Mouse (Mus musculus) left cerebral cortex, adult 2 months (tissue): ENCODE measurements at regions not wholly inside any gene's neighbourhood (a gene's known extent, or its start where the extent isn't known, plus 50 kb on each side); places are given as distances from the start of the nearest gene placed in this dataset.

Source experiments
- DNase-seq, 2 experiments: peaks; one replicate each; pipeline ENCODE4 v3.0.0; 2021 to 2022; ENCODE audit warnings: low spot score in 2 of 2, mixed read lengths in 1 of 2; ENCODE audit errors: extremely low spot score in 1 of 2
- H3K27ac ChIP-seq: fragments of 200-600 bp; 2 replicates; pipeline ENCODE4 v1.8.1; 2022
- H3K4me3 ChIP-seq: fragments of 200-600 bp; 2 replicates; pipeline ENCODE4 v1.8.1; 2022
- CTCF ChIP-seq: fragments of 200-600 bp; IDR thresholded peaks from 2 replicates; pipeline ENCODE4 v1.8.1; 2022; ENCODE audit warnings: antibody characterized with exemption, mild to moderate bottlenecking, moderate library complexity
- intact Hi-C: fragments of 180-260 bp; cut with DNase I; formaldehyde crosslinking; loops from one replicate; pipeline ENCODE4 v1.15.1; 2025

GRCm38 (mm10) chr2:160256251-160256650, 77.7 kb downstream of the Gm826 start:
- no peak overlapping the region for H3K4me3 ChIP-seq
- no peak for TF ChIP-seq CTCF
- DNase-seq, result no peak
- H3K27ac ChIP-seq, result no peak overlapping the region
- intact Hi-C loops, result no loop called here

GRCm38 (mm10) chr2:160250228-160250627, 83.7 kb downstream of the Gm826 start:
- no peak overlapping the region for H3K27ac ChIP-seq
- no peak overlapping the region for H3K4me3 ChIP-seq
- DNase-seq, result no peak
- TF ChIP-seq CTCF, result no peak
- intact Hi-C loops, result no loop called here

GRCm38 (mm10) chr2:160249104-160250093, 84.6 kb downstream of the Gm826 start:
- Histone ChIP-seq H3K4me3 (no peak overlapping the region), H3K27ac (no peak overlapping the region)
- DNase-seq, result no peak
- intact Hi-C loops, result no loop called here
- no peak for TF ChIP-seq CTCF

- no peak for DNase-seq
- no peak for TF ChIP-seq CTCF
- intact Hi-C loops, result no loop called here
- H3K4me3 ChIP-seq, result no peak overlapping the region
- H3K27ac ChIP-seq, result no peak overlapping the region
Observed at GRCm38 (mm10) chr2:160247286-160247685, 86.7 kb downstream of the Gm826 start.

GRCm38 (mm10) chr2:160246356-160246755, 87.6 kb downstream of the Gm826 start:
- intact Hi-C loops, result no loop called here
- no peak for DNase-seq
- TF ChIP-seq CTCF, result no peak
- no peak overlapping the region for H3K27ac ChIP-seq
- no peak overlapping the region for H3K4me3 ChIP-seq

- Histone ChIP-seq H3K4me3 (no peak overlapping the region), H3K27ac (no peak overlapping the region)
- no peak for TF ChIP-seq CTCF
- intact Hi-C loops, result no loop called here
- no peak for DNase-seq
Observed at GRCm38 (mm10) chr2:160244866-160245265, 89.1 kb downstream of the Gm826 start.

GRCm38 (mm10) chr2:160240531-160241379, 93.2 kb downstream of the Gm826 start:
- no peak for DNase-seq
- Histone ChIP-seq H3K27ac (no peak overlapping the region), H3K4me3 (no peak overlapping the region)
- no peak for TF ChIP-seq CTCF
- intact Hi-C loops, result no loop called here

- no peak overlapping the region for H3K27ac ChIP-seq
Observed at GRCm38 (mm10) chr2:160237436-160238104, 96.4 kb downstream of the Gm826 start.

GRCm38 (mm10) chr2:160236806-160237205, 97.2 kb downstream of the Gm826 start:
- intact Hi-C loops, result no loop called here
- no peak for DNase-seq
- Histone ChIP-seq H3K4me3 (no peak overlapping the region), H3K27ac (no peak overlapping the region)
- TF ChIP-seq CTCF, result no peak

More at GRCm38 (mm10) chr2:160237436-160238104, 96.4 kb downstream of the Gm826 start:
- TF ChIP-seq CTCF, result no peak
- H3K4me3 ChIP-seq, result no peak overlapping the region
- intact Hi-C loops, result no loop called here
- DNase-seq, result no peak

- TF ChIP-seq CTCF, result no peak
- H3K4me3 ChIP-seq, result no peak overlapping the region
- no peak for DNase-seq
- no peak overlapping the region for H3K27ac ChIP-seq
- intact Hi-C loops, result no loop called here
Observed at GRCm38 (mm10) chr2:160230786-160231185, 103.2 kb downstream of the Gm826 start.

GRCm38 (mm10) chr2:160228331-160229035, 105.5 kb downstream of the Gm826 start:
- Histone ChIP-seq H3K27ac (no peak overlapping the region), H3K4me3 (no peak overlapping the region)
- intact Hi-C loops, result no loop called here
- no peak for DNase-seq
- no peak for TF ChIP-seq CTCF
